Mouse (Mus musculus) spleen, adult 2 months (tissue): Measurements from ENCODE around the gene Olfr272. TPM values are rescaled to one million over a fixed set of nuclear protein-coding genes. Genes with fewer than 3 reads are reported as not detected.

Experiments
- DNase-seq, 2 experiments: peaks; one replicate each; pipeline versions ENCODE4 v3.0.0 to v3.0.0-alpha.2; 2012 to 2021; ENCODE audit warnings: low spot score in 2 of 2, low read depth in 1 of 2
- H3K27ac ChIP-seq: fragments of 200-500 bp; 2 replicates; pipeline ENCODE4 v1.5.1; 2012; ENCODE audit warnings: low read length, inconsistent platforms; ENCODE audit not compliant: insufficient read depth
- H3K27me3 ChIP-seq: fragments of 200-500 bp; 2 replicates; pipeline ENCODE4 v1.6.1; 2012; ENCODE audit warnings: mild to moderate bottlenecking, moderate library complexity, low read length, inconsistent platforms; ENCODE audit not compliant: control insufficient read depth, insufficient read depth
- H3K36me3 ChIP-seq: fragments of 200-500 bp; 2 replicates; pipeline ENCODE4 v1.6.1; 2012; ENCODE audit warnings: mild to moderate bottlenecking, low read length, inconsistent platforms; ENCODE audit not compliant: control insufficient read depth, insufficient read depth
- H3K4me1 ChIP-seq: fragments of 200-500 bp; 2 replicates; pipeline ENCODE4 v1.6.1; 2011; ENCODE audit warnings: inconsistent platforms; ENCODE audit not compliant: control insufficient read depth, insufficient read depth, insufficient read length
- H3K4me3 ChIP-seq: fragments of 200-500 bp; 2 replicates; pipeline ENCODE4 v1.5.1; 2011; ENCODE audit warnings: mild to moderate bottlenecking, inconsistent platforms; ENCODE audit not compliant: insufficient read depth, insufficient read length; ENCODE audit errors: extremely low read depth
- CTCF ChIP-seq: fragments of 200-500 bp; IDR thresholded peaks from 2 replicates; pipeline ENCODE4 v1.5.1; 2011; ENCODE audit warnings: mild to moderate bottlenecking, inconsistent platforms; ENCODE audit not compliant: insufficient read depth, insufficient read length, insufficient replicate concordance; ENCODE audit errors: extremely low read depth
- POLR2A ChIP-seq: fragments of 200-500 bp; IDR thresholded peaks from 2 replicates; pipeline ENCODE4 v1.6.1; 2011; ENCODE audit warnings: low read depth, low read length, inconsistent platforms
- WGBS: fragments of 180-500 bp; shearing (Covaris S2); methylation state at CpG from one replicate; pipeline ENCODE4 v1.1.7; 2018; 5-methylcytosine and 5-hydroxymethylcytosine counted together
- polyA plus RNA-seq: library from polyadenylated mRNA; depleted of rRNA; stranded (reverse); fragments of >200 nt; gene quantifications from 2 replicates; pipeline ENCODE4 v1.2.3, GENCODE M21; 2012; rRNA removed

The Olfr272 gene
- not detected in 2 replicates for polyA plus RNA-seq

DNA sequence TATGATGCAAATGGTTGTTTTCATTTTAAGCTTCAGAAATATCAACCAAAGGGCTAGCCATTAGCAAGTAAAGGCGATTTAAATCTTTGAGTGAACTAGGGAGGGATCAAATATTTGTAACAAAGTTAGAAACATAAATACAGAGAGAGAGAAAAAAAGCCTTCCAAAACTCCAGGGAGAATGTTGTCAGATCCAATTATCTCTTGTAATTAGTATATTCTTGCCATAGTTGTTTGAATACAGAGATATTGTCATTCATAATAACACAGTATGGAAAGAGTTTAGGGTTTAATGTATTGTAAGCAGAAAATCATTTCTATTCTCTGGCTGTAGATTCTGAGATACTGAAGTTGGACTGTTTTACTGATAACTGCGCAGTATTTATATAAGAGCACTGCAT lies at the start of gene Olfr272:
Gene Olfr272, minus strand, starts transcription at position 101 of the 400 bp plus-strand sequence.
- no peak for TF ChIP-seq POLR2A
- TF ChIP-seq CTCF: no peak
- no peak for DNase-seq

GRCm38 (mm10) chr4:52964247-52964646 lies 45.3 kb upstream of the Olfr272 start, which contains the start of gene Olfr270:
Gene Olfr270 (plus strand): TSS chr4:52964547.
- H3K36me3 ChIP-seq: no peaks in the 10 kb centered on the region
- H3K4me3 ChIP-seq: no peak within 1 kb of the TSS
- H3K27ac ChIP-seq: no peak within 1 kb of the TSS
- no peak for DNase-seq
- H3K4me1 ChIP-seq: no peaks in the 10 kb centered on the region
- no peaks in the 10 kb centered on the region for H3K27me3 ChIP-seq
- no peak for TF ChIP-seq CTCF
- no peak for TF ChIP-seq POLR2A

More for the DNA sequence above, at the start of gene Olfr272:
- WGBS: 89% methylated on average over 2 of the region's 2 CpGs
- Histone ChIP-seq H3K4me1 (no peaks in the 10 kb centered on the region; the same call in 1 of the 2 replicates), H3K36me3 (no peaks in the 10 kb centered on the region), H3K4me3 (no peak within 1 kb of the TSS), H3K27ac (no peak within 1 kb of the TSS), H3K27me3 (no peaks in the 10 kb centered on the region)

GRCm38 (mm10) chr4:52958693-52959092 lies 39.7 kb upstream of the Olfr272 start:
- Histone ChIP-seq H3K27ac (no peak overlapping the region), H3K36me3 (no peaks in the 10 kb centered on the region), H3K4me3 (no peak overlapping the region), H3K4me1 (no peaks in the 10 kb centered on the region), H3K27me3 (no peaks in the 10 kb centered on the region)
- no peak for TF ChIP-seq POLR2A
- peak; percentile 28; the same call in 1 of the 2 replicates for TF ChIP-seq CTCF
- WGBS: 43% methylated on average over 4 of the region's 4 CpGs
- DNase-seq: peak in 1 of 2 experiments; percentile 10

DNA sequence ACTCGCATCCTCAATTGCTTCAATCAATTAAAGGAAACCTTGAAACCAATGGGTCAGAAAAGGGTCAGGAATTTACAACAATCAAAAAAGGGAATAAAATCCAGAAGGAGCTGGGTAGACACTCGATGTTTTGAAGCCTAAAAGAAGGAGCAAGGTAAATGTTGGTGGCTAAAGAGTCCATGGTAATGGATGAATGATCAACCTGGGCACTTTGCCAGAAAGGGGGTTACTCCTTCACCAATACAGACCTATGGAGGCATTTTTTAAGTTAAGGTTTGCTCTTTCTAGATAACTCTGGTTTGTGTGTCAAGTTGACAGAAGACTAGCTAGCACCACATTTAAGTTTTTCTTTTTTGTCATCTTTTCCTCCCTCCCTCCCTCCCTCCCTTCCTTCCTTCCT lies 30.0 kb upstream of the Olfr272 start:
- Histone ChIP-seq H3K27me3 (no peaks in the 10 kb centered on the region), H3K27ac (no peak overlapping the region), H3K4me3 (no peak overlapping the region), H3K4me1 (no peaks in the 10 kb centered on the region), H3K36me3 (no peaks in the 10 kb centered on the region)
- no peak for DNase-seq
- 82% methylated on average over 2 of the region's 2 CpGs for WGBS
- TF ChIP-seq POLR2A (no peak), CTCF (no peak)

DNA sequence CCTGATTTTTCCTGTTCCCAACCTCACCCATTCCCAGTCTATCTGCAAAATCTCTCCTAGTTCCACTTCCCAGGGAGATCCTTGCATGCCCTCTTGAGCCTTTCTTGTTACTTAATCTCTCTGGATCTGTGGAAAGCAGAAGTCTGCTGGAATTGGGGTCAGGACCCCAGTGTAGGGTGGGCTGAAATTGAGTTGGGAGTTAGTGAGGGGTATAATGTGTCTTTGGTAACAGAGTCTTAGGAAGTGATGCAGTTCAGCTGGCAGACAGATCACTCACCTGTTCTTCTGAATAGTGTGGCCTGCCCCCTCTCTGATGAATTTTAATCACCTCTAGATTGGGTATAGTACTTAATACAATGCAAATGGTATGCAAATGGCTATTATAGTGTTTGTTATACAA lies 27.7 kb upstream of the Olfr272 start:
- TF ChIP-seq POLR2A (no peak), CTCF (no peak)
- no peak overlapping the region for H3K27ac ChIP-seq
- DNase-seq: no peak

GRCm38 (mm10) chr4:52930480-52930879 lies 11.5 kb upstream of the Olfr272 start:
- H3K27me3 ChIP-seq: no peaks in the 10 kb centered on the region
- DNase-seq: no peak
- no peaks in the 10 kb centered on the region for H3K36me3 ChIP-seq
- no peak overlapping the region for H3K27ac ChIP-seq
- no peak overlapping the region for H3K4me3 ChIP-seq
- WGBS: 54% methylated on average over 4 of the region's 4 CpGs
- H3K4me1 ChIP-seq: no peaks in the 10 kb centered on the region
- TF ChIP-seq CTCF (no peak), POLR2A (no peak)

More for the DNA sequence above, 27.7 kb upstream of the Olfr272 start:
- H3K36me3 ChIP-seq: no peaks in the 10 kb centered on the region
- H3K27me3 ChIP-seq: no peaks in the 10 kb centered on the region
- no peaks in the 10 kb centered on the region for H3K4me1 ChIP-seq
- H3K4me3 ChIP-seq: no peak overlapping the region

- WGBS: 9% methylated on average over 2 of the region's 2 CpGs
- Histone ChIP-seq H3K4me3 (no peak overlapping the region), H3K27ac (no peak overlapping the region), H3K36me3 (no peaks in the 10 kb centered on the region), H3K4me1 (no peaks in the 10 kb centered on the region; the same call in 1 of the 2 replicates), H3K27me3 (no peaks in the 10 kb centered on the region)
- DNase-seq: no peak
- TF ChIP-seq CTCF: no peak
- TF ChIP-seq POLR2A: no peak
Measured at GRCm38 (mm10) chr4:52917311-52917688, 1.7 kb downstream of the Olfr272 start.
